Mouse (Mus musculus) lung, adult 2 months (tissue): ENCODE measurements around the gene Kcnj6.

Experiments
- CTCF ChIP-seq: fragments of 200-500 bp; IDR thresholded peaks from 2 replicates; pipeline ENCODE4 v1.5.1; 2011; ENCODE audit warnings: mild to moderate bottlenecking, low read length, control low read depth; ENCODE audit not compliant: insufficient read depth
- POLR2A ChIP-seq: fragments of 200-500 bp; IDR thresholded peaks from 2 replicates; pipeline ENCODE4 v1.6.1; 2011; ENCODE audit warnings: low read depth, mild to moderate bottlenecking, control low read depth, low read length, borderline replicate concordance; ENCODE audit errors: extremely low read depth

- TF ChIP-seq POLR2A (no peak), CTCF (no peak)
Measured at GRCm38 (mm10) chr16:94968941-94969340, 28.6 kb downstream of the Kcnj6 start.
